Mouse (Mus musculus): ENCODE measurements around the gene Foxi2. TPM values are rescaled to one million over a fixed set of nuclear protein-coding genes. Genes with fewer than 3 reads are reported as not detected.

The Foxi2 gene
- polyA plus RNA-seq (2015; fragmentation: Nextera tagmentation; extraction: Ambion mirVana): 0.07 TPM in 1 of 2 replicates, not detected in the other

DNA sequence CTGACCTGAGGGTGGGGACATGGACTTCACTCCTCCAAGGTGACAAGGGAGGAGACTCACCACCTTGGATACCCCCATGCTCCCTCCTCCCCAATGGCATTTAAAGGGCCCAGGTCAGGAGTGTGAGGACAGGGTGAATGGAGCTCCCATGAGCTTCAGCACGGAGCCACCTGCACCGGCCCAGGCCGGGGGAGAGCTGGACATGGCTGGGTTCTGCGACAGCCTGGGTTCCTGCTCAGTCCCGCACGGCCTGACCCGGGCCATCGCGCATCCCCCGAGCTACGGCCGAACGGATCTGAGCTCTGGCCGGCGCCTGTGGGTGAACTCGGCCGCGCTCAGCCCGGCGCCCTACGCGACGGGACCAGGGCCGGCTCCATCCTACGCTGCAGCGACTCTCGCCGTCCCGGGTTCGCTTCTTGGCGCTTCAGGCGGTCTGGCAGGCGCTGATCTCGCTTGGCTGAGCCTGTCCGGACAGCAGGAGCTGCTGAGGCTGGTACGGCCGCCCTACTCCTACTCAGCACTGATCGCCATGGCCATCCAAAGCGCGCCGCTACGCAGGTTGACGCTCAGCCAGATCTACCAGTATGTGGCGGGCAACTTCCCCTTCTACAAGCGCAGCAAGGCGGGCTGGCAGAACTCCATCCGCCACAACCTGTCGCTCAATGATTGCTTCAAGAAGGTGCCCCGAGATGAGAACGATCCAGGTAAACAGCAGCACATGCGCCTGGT lies at the start of gene Foxi2:
Gene Foxi2 (plus strand): TSS at position 72 of the 729 bp plus-strand sequence.
- no peak for ATAC-seq (replicated peaks; ENCODE audit: extremely low read depth, insufficient read depth, low FRiP score)
- H3K27ac ChIP-seq (ENCODE audit: low read length): no peak within 1 kb of the TSS
- no peaks in the 10 kb centered on the region for H3K36me3 ChIP-seq (ENCODE audit: control insufficient read depth, insufficient read depth)
- H3K4me1 ChIP-seq (ENCODE audit: control insufficient read depth, insufficient read depth, low read length): no peaks in the 10 kb centered on the region
- H3K4me2 ChIP-seq (ENCODE audit: low read depth, low read length): no peak within 1 kb of the TSS
- no peaks in the 10 kb centered on the region for H3K9me3 ChIP-seq (replicated peaks; ENCODE audit: control insufficient read depth, low read length)
- no peak within 1 kb of the TSS for H3K9ac ChIP-seq (ENCODE audit: low read length)
- 2% methylated on average over 51 of the region's 51 CpGs for WGBS
- 0 out of 2 replicates have a peak within 1 kb of the TSS, but pooled peaks have one; percentile 2 for H3K4me3 ChIP-seq (ENCODE audit: low read length)
- peaks cover 45% of the 10 kb centered on the region for H3K27me3 ChIP-seq (ENCODE audit: control insufficient read depth, insufficient read depth, low read length)

DNA sequence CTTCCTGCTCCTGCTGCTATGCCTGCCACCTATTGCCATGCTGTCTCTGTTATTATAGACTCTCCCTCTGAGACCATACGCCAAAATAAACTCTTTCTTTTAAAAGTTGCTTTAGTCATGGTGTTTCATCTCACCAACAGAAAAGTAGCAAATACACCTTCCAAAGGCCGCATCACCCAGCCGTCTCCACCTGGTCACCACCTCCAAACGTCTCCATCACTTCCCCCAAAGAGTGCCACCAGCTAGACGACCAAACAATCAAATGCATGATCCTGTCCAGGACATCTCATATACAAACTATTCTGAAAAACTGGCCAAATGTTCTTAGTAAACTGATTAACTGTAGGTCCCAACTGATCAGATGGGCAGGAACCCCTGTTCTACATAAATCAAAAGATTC lies 45.5 kb upstream of the Foxi2 start:
- Histone ChIP-seq H3K4me3 (ENCODE audit: low read length) (no peak overlapping the region), H3K9ac (ENCODE audit: low read length) (no peak overlapping the region), H3K4me2 (ENCODE audit: low read depth, low read length) (no peak overlapping the region), H3K9me3 (replicated peaks; ENCODE audit: control insufficient read depth, low read length) (no peaks in the 10 kb centered on the region), H3K36me3 (ENCODE audit: control insufficient read depth, insufficient read depth) (no peaks in the 10 kb centered on the region), H3K4me1 (ENCODE audit: control insufficient read depth, insufficient read depth, low read length) (no peaks in the 10 kb centered on the region), H3K27me3 (ENCODE audit: control insufficient read depth, insufficient read depth, low read length) (no peaks in the 10 kb centered on the region), H3K27ac (ENCODE audit: low read length) (no peak overlapping the region)
- WGBS: 88% methylated on average over 5 of the region's 5 CpGs
- no peak for ATAC-seq (replicated peaks; ENCODE audit: extremely low read depth, insufficient read depth, low FRiP score)

DNA sequence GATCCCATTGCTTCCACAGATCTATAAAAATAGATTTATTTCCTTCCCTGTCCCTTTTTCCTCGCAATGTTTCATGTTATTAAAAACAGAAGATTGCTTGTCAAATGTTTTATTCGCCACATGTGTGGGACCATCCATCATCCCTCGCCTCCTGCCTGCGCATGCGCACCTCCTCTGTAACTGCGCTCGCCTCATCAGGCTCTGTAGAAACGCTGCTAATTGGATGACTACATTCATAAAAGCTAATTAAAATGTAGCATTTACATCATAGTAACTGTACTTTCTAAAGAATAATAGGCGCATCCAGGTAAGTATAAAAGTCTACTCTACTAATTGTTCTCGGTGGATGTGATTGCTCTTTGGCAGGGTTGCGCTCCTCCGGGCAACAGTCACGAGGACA lies 34.1 kb upstream of the Foxi2 start:
- H3K4me3 ChIP-seq (ENCODE audit: low read length): no peak overlapping the region
- H3K27ac ChIP-seq (ENCODE audit: low read length): no peak overlapping the region
- WGBS: 85% methylated on average over 13 of the region's 13 CpGs
- no peak overlapping the region for H3K9ac ChIP-seq (ENCODE audit: low read length)
- H3K36me3 ChIP-seq (ENCODE audit: control insufficient read depth, insufficient read depth): no peaks in the 10 kb centered on the region
- H3K27me3 ChIP-seq (ENCODE audit: control insufficient read depth, insufficient read depth, low read length): no peaks in the 10 kb centered on the region; the same call in 1 of the 2 replicates
- no peaks in the 10 kb centered on the region for H3K9me3 ChIP-seq (replicated peaks; ENCODE audit: control insufficient read depth, low read length)
- no peak for ATAC-seq (replicated peaks; ENCODE audit: extremely low read depth, insufficient read depth, low FRiP score)
- no peak overlapping the region for H3K4me2 ChIP-seq (ENCODE audit: low read depth, low read length)
- no peaks in the 10 kb centered on the region for H3K4me1 ChIP-seq (ENCODE audit: control insufficient read depth, insufficient read depth, low read length)

DNA sequence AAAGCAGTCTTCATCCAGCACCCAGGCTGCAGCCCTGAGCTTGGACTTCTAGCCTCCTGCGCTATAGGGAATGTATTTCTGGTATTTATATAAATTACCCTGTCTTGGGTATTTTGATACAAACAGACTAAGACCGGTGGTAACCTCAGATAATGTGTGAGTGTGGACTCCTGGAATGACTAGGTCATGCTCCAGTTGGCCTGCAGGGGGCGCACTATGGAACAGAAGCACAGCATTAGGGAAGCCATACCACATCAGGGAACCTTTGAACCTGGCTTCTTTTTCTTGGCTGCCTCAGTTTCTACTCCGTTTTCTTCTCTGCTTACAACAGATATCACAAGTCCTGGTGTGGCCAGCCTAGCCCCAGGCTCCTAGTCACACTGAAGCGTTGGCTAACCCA lies 33.2 kb upstream of the Foxi2 start:
- Histone ChIP-seq H3K9ac (ENCODE audit: low read length) (no peak overlapping the region), H3K4me2 (ENCODE audit: low read depth, low read length) (no peak overlapping the region), H3K4me3 (ENCODE audit: low read length) (no peak overlapping the region), H3K27ac (ENCODE audit: low read length) (no peak overlapping the region), H3K9me3 (replicated peaks; ENCODE audit: control insufficient read depth, low read length) (no peaks in the 10 kb centered on the region), H3K4me1 (ENCODE audit: control insufficient read depth, insufficient read depth, low read length) (no peaks in the 10 kb centered on the region), H3K27me3 (ENCODE audit: control insufficient read depth, insufficient read depth, low read length) (no peaks in the 10 kb centered on the region; the same call in 1 of the 2 replicates), H3K36me3 (ENCODE audit: control insufficient read depth, insufficient read depth) (no peaks in the 10 kb centered on the region)
- ATAC-seq (replicated peaks; ENCODE audit: extremely low read depth, insufficient read depth, low FRiP score): no peak
- WGBS: 57% methylated on average over 5 of the region's 5 CpGs

DNA sequence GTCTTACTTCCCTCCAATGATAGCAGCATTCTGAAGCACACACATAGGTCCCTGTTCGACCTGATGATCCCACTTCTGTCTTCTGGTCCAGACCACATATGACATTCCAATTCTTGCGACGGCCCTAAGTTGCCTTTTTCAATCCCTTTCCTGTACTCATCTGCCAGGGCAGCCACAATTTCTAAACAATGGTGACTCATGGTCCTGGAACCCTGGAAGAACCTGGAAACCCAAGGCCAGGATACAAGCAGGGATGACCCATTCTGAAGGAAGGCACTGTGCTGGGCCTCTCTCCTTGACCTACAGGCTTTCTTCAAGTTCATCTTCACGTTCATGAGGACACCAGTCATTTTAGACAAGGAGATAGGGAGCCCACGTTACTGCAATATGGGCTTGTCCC lies 31.8 kb upstream of the Foxi2 start:
- Histone ChIP-seq H3K4me2 (ENCODE audit: low read depth, low read length) (no peak overlapping the region), H3K4me3 (ENCODE audit: low read length) (no peak overlapping the region), H3K9me3 (replicated peaks; ENCODE audit: control insufficient read depth, low read length) (no peaks in the 10 kb centered on the region), H3K9ac (ENCODE audit: low read length) (no peak overlapping the region), H3K27ac (ENCODE audit: low read length) (no peak overlapping the region), H3K36me3 (ENCODE audit: control insufficient read depth, insufficient read depth) (no peaks in the 10 kb centered on the region), H3K4me1 (ENCODE audit: control insufficient read depth, insufficient read depth, low read length) (no peaks in the 10 kb centered on the region), H3K27me3 (ENCODE audit: control insufficient read depth, insufficient read depth, low read length) (no peaks in the 10 kb centered on the region)
- no peak for ATAC-seq (replicated peaks; ENCODE audit: extremely low read depth, insufficient read depth, low FRiP score)
- 73% methylated on average over 5 of the region's 5 CpGs for WGBS

DNA sequence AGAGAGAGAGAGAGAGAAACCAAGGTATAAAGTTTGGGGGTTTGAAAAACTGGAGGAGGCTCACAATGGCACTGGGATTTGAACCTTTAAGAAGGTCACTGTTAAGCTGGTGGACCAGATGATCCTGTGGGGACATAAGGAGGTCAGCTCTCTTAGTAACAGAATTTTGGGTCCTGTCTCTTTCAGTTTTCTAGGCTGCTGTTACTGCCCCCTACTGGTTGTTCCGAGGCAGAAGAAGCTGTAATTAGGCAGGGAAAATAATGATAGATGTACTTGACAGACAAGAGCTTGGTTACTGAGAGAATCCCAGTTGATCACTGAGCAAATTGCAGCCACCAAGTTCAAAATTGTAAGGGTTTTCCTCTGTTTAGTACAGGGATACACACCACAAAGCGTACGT lies 21.1 kb upstream of the Foxi2 start:
- Histone ChIP-seq H3K9me3 (replicated peaks; ENCODE audit: control insufficient read depth, low read length) (no peaks in the 10 kb centered on the region), H3K9ac (ENCODE audit: low read length) (no peak overlapping the region), H3K4me3 (ENCODE audit: low read length) (no peak overlapping the region), H3K27me3 (ENCODE audit: control insufficient read depth, insufficient read depth, low read length) (no peaks in the 10 kb centered on the region), H3K4me2 (ENCODE audit: low read depth, low read length) (no peak overlapping the region), H3K4me1 (ENCODE audit: control insufficient read depth, insufficient read depth, low read length) (no peaks in the 10 kb centered on the region), H3K27ac (ENCODE audit: low read length) (no peak overlapping the region), H3K36me3 (ENCODE audit: control insufficient read depth, insufficient read depth) (no peaks in the 10 kb centered on the region)
- no peak for ATAC-seq (replicated peaks; ENCODE audit: extremely low read depth, insufficient read depth, low FRiP score)
- 56% methylated on average over 3 of the region's 3 CpGs for WGBS

DNA sequence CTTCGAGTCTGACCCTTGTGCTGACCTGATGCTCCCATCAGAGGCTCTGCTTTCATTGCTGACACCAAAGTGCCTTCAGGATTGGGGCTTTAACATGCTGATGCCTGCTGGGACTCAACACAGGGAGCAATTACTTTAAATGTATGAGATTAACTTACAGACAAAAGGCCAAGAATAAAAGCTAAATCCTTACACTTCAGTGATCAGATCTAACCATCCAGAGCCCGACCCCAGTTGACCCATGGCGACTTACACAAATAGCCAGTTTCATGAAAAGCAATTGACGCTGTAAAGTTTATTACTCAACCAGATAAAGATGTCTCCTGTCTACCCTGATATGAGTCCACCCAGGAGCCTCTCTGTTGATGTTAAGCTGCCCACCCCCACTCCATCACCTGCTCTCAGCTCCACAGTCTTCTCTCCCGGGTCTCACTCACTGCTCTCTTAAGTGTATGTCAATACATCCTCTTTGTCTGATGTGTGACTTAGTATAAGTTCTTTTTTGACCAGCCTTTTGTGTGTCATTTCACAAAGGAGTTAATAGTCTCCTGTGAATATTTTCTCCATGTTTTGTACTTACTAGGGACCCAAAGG lies 17.1 kb upstream of the Foxi2 start:
- no peaks in the 10 kb centered on the region for H3K4me1 ChIP-seq (ENCODE audit: control insufficient read depth, insufficient read depth, low read length)
- WGBS: 33% methylated on average over 5 of the region's 5 CpGs
- no peaks in the 10 kb centered on the region for H3K36me3 ChIP-seq (ENCODE audit: control insufficient read depth, insufficient read depth)
- no peak overlapping the region for H3K9ac ChIP-seq (ENCODE audit: low read length)
- no peaks in the 10 kb centered on the region for H3K27me3 ChIP-seq (ENCODE audit: control insufficient read depth, insufficient read depth, low read length)
- no peak overlapping the region for H3K27ac ChIP-seq (ENCODE audit: low read length)
- H3K4me3 ChIP-seq (ENCODE audit: low read length): no peak overlapping the region
- no peaks in the 10 kb centered on the region for H3K9me3 ChIP-seq (replicated peaks; ENCODE audit: control insufficient read depth, low read length)
- ATAC-seq (replicated peaks; ENCODE audit: extremely low read depth, insufficient read depth, low FRiP score): no peak
- no peak overlapping the region for H3K4me2 ChIP-seq (ENCODE audit: low read depth, low read length)

DNA sequence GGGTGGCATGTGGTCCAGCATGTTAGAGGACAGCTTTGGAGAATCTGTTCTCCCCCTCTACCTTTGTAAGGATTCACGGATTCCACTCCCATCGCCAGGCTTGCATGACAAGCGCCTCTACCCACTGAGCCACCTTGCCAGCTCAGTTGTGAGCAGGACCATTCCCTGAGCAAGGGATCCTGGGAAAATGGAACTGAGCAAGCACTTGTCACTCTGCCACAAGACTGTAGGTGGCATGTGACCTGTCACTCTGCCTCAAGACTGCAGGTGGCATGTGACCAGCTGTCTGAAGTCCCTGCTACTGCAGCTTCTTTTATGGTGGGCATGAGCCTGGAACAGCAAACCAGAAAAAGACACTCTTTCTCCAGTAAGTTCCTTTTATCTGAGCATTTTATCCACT lies 15.7 kb upstream of the Foxi2 start:
- Histone ChIP-seq H3K4me1 (ENCODE audit: control insufficient read depth, insufficient read depth, low read length) (no peaks in the 10 kb centered on the region), H3K4me3 (ENCODE audit: low read length) (no peak overlapping the region), H3K9me3 (replicated peaks; ENCODE audit: control insufficient read depth, low read length) (no peaks in the 10 kb centered on the region), H3K36me3 (ENCODE audit: control insufficient read depth, insufficient read depth) (no peaks in the 10 kb centered on the region), H3K9ac (ENCODE audit: low read length) (no peak overlapping the region), H3K4me2 (ENCODE audit: low read depth, low read length) (no peak overlapping the region), H3K27me3 (ENCODE audit: control insufficient read depth, insufficient read depth, low read length) (0 out of 2 replicates have a peak, but pooled peaks cover under 1% of the 10 kb centered on the region), H3K27ac (ENCODE audit: low read length) (no peak overlapping the region)
- WGBS: 92% methylated on average over 3 of the region's 3 CpGs
- no peak for ATAC-seq (replicated peaks; ENCODE audit: extremely low read depth, insufficient read depth, low FRiP score)

DNA sequence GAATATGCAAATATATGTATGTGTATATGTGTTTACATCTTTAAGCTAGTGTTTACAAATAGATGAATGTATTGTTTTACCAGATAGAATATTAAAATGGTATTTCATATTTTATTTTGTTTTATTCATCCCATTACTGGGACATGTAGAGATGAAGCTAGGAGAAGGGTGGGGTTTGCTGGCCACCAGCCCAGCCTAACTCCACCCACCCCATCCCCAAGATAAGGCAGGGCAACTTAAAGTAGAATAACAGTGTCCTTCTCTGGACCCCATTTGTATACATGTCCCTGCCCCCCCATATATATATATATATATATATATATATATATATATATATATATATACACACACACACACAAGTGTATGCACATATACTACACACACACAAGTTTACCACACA lies 14.9 kb upstream of the Foxi2 start:
- H3K36me3 ChIP-seq (ENCODE audit: control insufficient read depth, insufficient read depth): no peaks in the 10 kb centered on the region
- no peak overlapping the region for H3K9ac ChIP-seq (ENCODE audit: low read length)
- H3K9me3 ChIP-seq (replicated peaks; ENCODE audit: control insufficient read depth, low read length): no peaks in the 10 kb centered on the region
- no peak overlapping the region for H3K4me3 ChIP-seq (ENCODE audit: low read length)
- no peak for ATAC-seq (replicated peaks; ENCODE audit: extremely low read depth, insufficient read depth, low FRiP score)
- H3K4me1 ChIP-seq (ENCODE audit: control insufficient read depth, insufficient read depth, low read length): no peaks in the 10 kb centered on the region
- no peak overlapping the region for H3K27ac ChIP-seq (ENCODE audit: low read length)
- no peak overlapping the region for H3K4me2 ChIP-seq (ENCODE audit: low read depth, low read length)
- H3K27me3 ChIP-seq (ENCODE audit: control insufficient read depth, insufficient read depth, low read length): 0 out of 2 replicates have a peak, but pooled peaks cover 2% of the 10 kb centered on the region

Measured in heart, embryonic 16.5 days (tissue).